Mouse (Mus musculus) liver, embryonic 14.5 days (tissue): Measurements from ENCODE around the gene Vav1. TPM values are rescaled to one million over a fixed set of nuclear protein-coding genes. Genes with fewer than 3 reads are reported as not detected.
"Not testable (repeated sequence)": the region's sequence is repeated elsewhere in the genome, so short reads cannot be mapped to it uniquely, and the experiment has no call there.

Experiments used
- ATAC-seq: fragments of 200-750 bp; cut with Nextera tagmentation; 2 replicates; pipeline ENCODE4 v1.8.0; 2017; ENCODE audit warnings: moderate number of reproducible peaks, mild to moderate bottlenecking, moderate library complexity; ENCODE audit not compliant: insufficient read depth
- DNase-seq, 3 experiments: peaks; one replicate each; pipeline ENCODE4 v3.0.0-alpha.2; 2012 to 2013; ENCODE audit warnings: low read depth in 3 of 3, low spot score in 3 of 3
- H3K27ac ChIP-seq: fragments of 300-500 bp; sonication (generic); 2 replicates; pipeline ENCODE4 v1.5.1; 2014; ENCODE audit warnings: moderate library complexity, mild to moderate bottlenecking, control low read depth, inconsistent platforms
- H3K27me3 ChIP-seq: fragments of 300-500 bp; sonication (generic); 2 replicates; pipeline ENCODE4 v1.6.1; 2014; ENCODE audit warnings: mild to moderate bottlenecking, low read length, moderate library complexity; ENCODE audit not compliant: control insufficient read depth, insufficient read depth
- H3K36me3 ChIP-seq: fragments of 300-500 bp; sonication (generic); replicated peaks from 2 replicates; pipeline ENCODE4 v1.6.1; 2014; ENCODE audit warnings: low read depth; ENCODE audit not compliant: control insufficient read depth, insufficient read depth
- H3K4me1 ChIP-seq, 2 experiments: fragments of 200-500 bp in 1 of 2; fragments of 300-500 bp in 1 of 2; sonication (generic) in 1 of 2; replicated peaks; 2 replicates each; pipeline ENCODE4 v1.6.1; 2012 to 2014; ENCODE audit warnings: antibody characterized with exemption in 1 of 2, inconsistent platforms in 1 of 2, low read length in 1 of 2; ENCODE audit not compliant: control insufficient read depth in 2 of 2, insufficient read depth in 2 of 2
- H3K4me2 ChIP-seq: fragments of 300-500 bp; sonication (generic); 2 replicates; pipeline ENCODE4 v1.6.1; 2014; ENCODE audit warnings: low read depth, mild to moderate bottlenecking, control low read depth, moderate library complexity
- H3K4me3 ChIP-seq, 2 experiments: fragments of 200-500 bp in 1 of 2; fragments of 300-500 bp in 1 of 2; sonication (generic) in 1 of 2; 2 replicates each; pipeline ENCODE4 v1.5.1; 2012 to 2014; ENCODE audit warnings: low read depth in 2 of 2, low read length in 2 of 2, mild to moderate bottlenecking in 2 of 2, control low read depth in 1 of 2, inconsistent platforms in 1 of 2, moderate library complexity in 1 of 2; ENCODE audit not compliant: insufficient read depth in 1 of 2
- H3K9ac ChIP-seq: fragments of 300-500 bp; sonication (generic); replicated peaks from 2 replicates; pipeline ENCODE4 v1.6.1; 2014; ENCODE audit warnings: mild to moderate bottlenecking, control low read depth, moderate library complexity
- H3K9me3 ChIP-seq: fragments of 300-500 bp; sonication (generic); 2 replicates; pipeline ENCODE4 v1.6.1; 2016; ENCODE audit warnings: low read length, mixed read lengths; ENCODE audit not compliant: control insufficient read depth
- CTCF ChIP-seq: IDR thresholded peaks from 2 replicates; pipeline ENCODE4 v1.5.1; 2016; ENCODE audit warnings: antibody characterized with exemption, low read depth, control low read depth
- EP300 ChIP-seq: IDR thresholded peaks from 2 replicates; pipeline ENCODE4 v1.6.1; 2016; ENCODE audit warnings: antibody characterized with exemption, low read depth
- WGBS: fragments of 180-500 bp; shearing (Covaris S2); extraction: QIAGEN DNeasy Blood & Tissue Kit; methylation state at CpG from one replicate; pipeline ENCODE4 v1.1.7; 2014; ENCODE audit not compliant: insufficient replicate concordance; 5-methylcytosine and 5-hydroxymethylcytosine counted together
- polyA plus RNA-seq, 2 experiments: library from polyadenylated mRNA; depleted of rRNA in 1 of 2; stranded (reverse) in 1 of 2; unstranded in 1 of 2; fragments of >200 nt; fragmentation: Nextera tagmentation in 1 of 2; extraction: Ambion mirVana in 1 of 2; gene quantifications; 2 replicates each; pipeline versions ENCODE4 v1.2.1 to v1.2.3; 2012 to 2014

The Vav1 gene
- polyA plus RNA-seq, 2 experiments, result 6.9 to 11.0 TPM

- Histone ChIP-seq H3K36me3 (no peaks in the 10 kb centered on the region), H3K4me1 (peaks cover 4 to 17% of the 10 kb centered on the region in 2 experiments), H3K9ac (no peak overlapping the region), H3K27me3 (peaks cover 17% of the 10 kb centered on the region), H3K9me3 (no peaks in the 10 kb centered on the region), H3K4me3 (peak overlapping the region; percentile 48 to 89), H3K27ac (no peak overlapping the region), H3K4me2 (peak overlapping the region; percentile 65)
- ATAC-seq (no peak), DNase-seq (no peak)
- TF ChIP-seq EP300 (no peak), CTCF (no peak)
- WGBS, result 2% methylated on average over 13 of the region's 13 CpGs
Observed at GRCm38 (mm10) chr17:57275997-57276351, 2.9 kb upstream of the Vav1 start.

GRCm38 (mm10) chr17:57276634-57277121 is 2.2 kb upstream of the Vav1 start:
- H3K9ac ChIP-seq, result peak overlapping the region; percentile 14; the same call in 1 of the 2 replicates
- H3K4me3 ChIP-seq, result peak overlapping the region; percentile 48 to 89
- DNase-seq (peak; percentile 57 to 67 (median 59)), ATAC-seq (peak; percentile 46; the same call in 1 of the 2 replicates)
- H3K36me3 ChIP-seq, result no peaks in the 10 kb centered on the region
- H3K27ac ChIP-seq, result no peak overlapping the region
- TF ChIP-seq EP300, result no peak
- peak; percentile 89 for TF ChIP-seq CTCF
- peak overlapping the region; percentile 65 for H3K4me2 ChIP-seq
- no peaks in the 10 kb centered on the region for H3K9me3 ChIP-seq
- peaks cover 4 to 17% of the 10 kb centered on the region in 2 experiments for H3K4me1 ChIP-seq
- WGBS, result under 1% methylated on average over 20 of the region's 20 CpGs
- H3K27me3 ChIP-seq, result peaks cover 17% of the 10 kb centered on the region

GRCm38 (mm10) chr17:57277598-57278261 is 1.2 kb upstream of the Vav1 start:
- H3K9me3 ChIP-seq, DNase-seq, H3K36me3 ChIP-seq, H3K4me2 ChIP-seq, H3K27ac ChIP-seq, H3K9ac ChIP-seq, ATAC-seq, H3K4me3 ChIP-seq: not testable (repeated sequence)
- Histone ChIP-seq H3K4me1 (peaks cover 4 to 17% of the 10 kb centered on the region in 2 experiments), H3K27me3 (peaks cover 17% of the 10 kb centered on the region)
- 68% methylated on average over 4 of the region's 5 CpGs for WGBS

GRCm38 (mm10) chr17:57278537-57278936 is 363 bp upstream of the Vav1 start:
- ATAC-seq (no peak), DNase-seq (no peak)
- H3K36me3 ChIP-seq, result no peaks in the 10 kb centered on the region
- H3K27me3 ChIP-seq, result peaks cover 17% of the 10 kb centered on the region
- WGBS, result 21% methylated on average over 2 of the region's 2 CpGs
- no peak overlapping the region; a peak in 1 of 4 replicates for H3K4me3 ChIP-seq
- TF ChIP-seq EP300, result no peak
- no peak for TF ChIP-seq CTCF
- H3K9me3 ChIP-seq, result no peaks in the 10 kb centered on the region
- peaks cover 4 to 17% of the 10 kb centered on the region in 2 experiments for H3K4me1 ChIP-seq
- H3K27ac ChIP-seq, result no peak overlapping the region
- H3K4me2 ChIP-seq, result peak overlapping the region; percentile 56
- H3K9ac ChIP-seq, result no peak overlapping the region

- no peak for ATAC-seq
- peak overlapping the region; percentile 36; the same call in 1 of the 2 replicates for H3K9ac ChIP-seq
- H3K4me2 ChIP-seq, result peak overlapping the region; percentile 56
Observed at GRCm38 (mm10) chr17:57279591-57280224, 808 bp downstream of the Vav1 start.

More at GRCm38 (mm10) chr17:57279591-57280224, 808 bp downstream of the Vav1 start:
- peaks cover 13% of the 10 kb centered on the region for H3K27me3 ChIP-seq
- DNase-seq, result no peak
- WGBS, result 22% methylated on average over 9 of the region's 9 CpGs
- H3K4me1 ChIP-seq, result peaks cover 4 to 17% of the 10 kb centered on the region in 2 experiments
- no peak for TF ChIP-seq EP300
- TF ChIP-seq CTCF, result no peak
- no peak overlapping the region for H3K27ac ChIP-seq
- peak overlapping the region; percentile 51 to 53 for H3K4me3 ChIP-seq
- H3K9me3 ChIP-seq, result no peaks in the 10 kb centered on the region
- H3K36me3 ChIP-seq, result no peaks in the 10 kb centered on the region
